Mouse (Mus musculus): ENCODE data around the gene Gm20388.
"Not testable (repeated sequence)": the region's sequence is repeated elsewhere in the genome, so short reads cannot be mapped to it uniquely, and the experiment has no call there.

The Gm20388 gene

GRCm38 (mm10) chr8:121665329-121665728 lies 1754.7 kb downstream of the Gm20388 start:
- DNase-seq (ENCODE audit: low read depth, low spot score): no peak

GRCm38 (mm10) chr8:121667936-121668500 lies 1757.4 kb downstream of the Gm20388 start:
- not testable (repeated sequence) for DNase-seq (ENCODE audit: low read depth, low spot score)

- DNase-seq (ENCODE audit: low read depth, low spot score): no peak
Observed at GRCm38 (mm10) chr8:121668553-121668952, 1757.9 kb downstream of the Gm20388 start.

GRCm38 (mm10) chr8:121669208-121669607 lies 1758.6 kb downstream of the Gm20388 start:
- DNase-seq (ENCODE audit: low read depth, low spot score): no peak

GRCm38 (mm10) chr8:121673153-121673552 lies 1762.5 kb downstream of the Gm20388 start:
- DNase-seq (ENCODE audit: low read depth, low spot score): no peak

GRCm38 (mm10) chr8:121673917-121674316 lies 1763.3 kb downstream of the Gm20388 start:
- no peak for DNase-seq (ENCODE audit: low read depth, low spot score)

GRCm38 (mm10) chr8:121674524-121674923 lies 1763.9 kb downstream of the Gm20388 start:
- DNase-seq (ENCODE audit: low read depth, low spot score): no peak

GRCm38 (mm10) chr8:121675161-121675560 lies 1764.5 kb downstream of the Gm20388 start:
- no peak for DNase-seq (ENCODE audit: low read depth, low spot score)

- no peak for DNase-seq (ENCODE audit: low read depth, low spot score)
Observed at GRCm38 (mm10) chr8:121675701-121676100, 1765.1 kb downstream of the Gm20388 start.

GRCm38 (mm10) chr8:121678696-121679095 lies 1768.1 kb downstream of the Gm20388 start:
- no peak for DNase-seq (ENCODE audit: low read depth, low spot score)

- DNase-seq (ENCODE audit: low read depth, low spot score): no peak
Observed at GRCm38 (mm10) chr8:121680896-121681295, 1770.3 kb downstream of the Gm20388 start.

- DNase-seq (ENCODE audit: low read depth, low spot score): no peak
Observed at GRCm38 (mm10) chr8:121681457-121681856, 1770.8 kb downstream of the Gm20388 start.

GRCm38 (mm10) chr8:121683083-121683832 lies 1772.6 kb downstream of the Gm20388 start:
- no peak for DNase-seq (ENCODE audit: low read depth, low spot score)

GRCm38 (mm10) chr8:121685419-121685818 lies 1774.8 kb downstream of the Gm20388 start:
- no peak for DNase-seq (ENCODE audit: low read depth, low spot score)

- no peak for DNase-seq (ENCODE audit: low read depth, low spot score)
Observed at GRCm38 (mm10) chr8:121687455-121688161, 1777.0 kb downstream of the Gm20388 start.

- DNase-seq (ENCODE audit: low read depth, low spot score): no peak
Observed at GRCm38 (mm10) chr8:121688496-121688895, 1777.9 kb downstream of the Gm20388 start.

GRCm38 (mm10) chr8:121694453-121694852 lies 1783.8 kb downstream of the Gm20388 start:
- DNase-seq (ENCODE audit: low read depth, low spot score): no peak

- no peak for DNase-seq (ENCODE audit: low read depth, low spot score)
Observed at GRCm38 (mm10) chr8:121695585-121696184, 1785.0 kb downstream of the Gm20388 start.

GRCm38 (mm10) chr8:121697735-121698614 lies 1787.3 kb downstream of the Gm20388 start:
- no peak for DNase-seq (ENCODE audit: low read depth, low spot score)

GRCm38 (mm10) chr8:121698615-121699101 lies 1788.0 kb downstream of the Gm20388 start:
- no peak for DNase-seq (ENCODE audit: low read depth, low spot score)

GRCm38 (mm10) chr8:121699936-121700335 lies 1789.3 kb downstream of the Gm20388 start:
- no peak for DNase-seq (ENCODE audit: low read depth, low spot score)

Measured in c-Kit-negative CD71-positive TER-119-positive erythroid progenitor cells, embryonic 14.5 days (primary cell).